Mouse (Mus musculus) brain, embryonic 14.5 days (tissue): ENCODE data around the gene Stab1.

Experiments
- CTCF ChIP-seq: fragments of 200-500 bp; IDR thresholded peaks from 2 replicates; pipeline ENCODE4 v1.5.1; 2012; ENCODE audit warnings: inconsistent platforms, mild to moderate bottlenecking, moderate library complexity, borderline replicate concordance; ENCODE audit not compliant: insufficient read depth, insufficient read length; ENCODE audit errors: extremely low read depth
- POLR2A ChIP-seq: fragments of 200-500 bp; IDR thresholded peaks from 2 replicates; pipeline ENCODE4 v1.6.1; 2012; ENCODE audit warnings: mild to moderate bottlenecking, inconsistent platforms, borderline replicate concordance; ENCODE audit not compliant: poor library complexity, insufficient read depth, insufficient read length, severe bottlenecking; ENCODE audit errors: extremely low read depth

GRCm38 (mm10) chr14:31172781-31173455, 4.5 kb upstream of the Stab1 start:
- TF ChIP-seq CTCF = no peak
- TF ChIP-seq POLR2A = no peak
